Mouse (Mus musculus) forebrain, embryonic 10.5 days (tissue): ENCODE data around the gene D330045A20Rik. TPM values are rescaled to one million over a fixed set of nuclear protein-coding genes. Genes with fewer than 3 reads are reported as not detected.
A peak's percentile ranks its signal among the peaks of the same experiment; 100 is the strongest.
"Not testable (repeated sequence)": the region's sequence is repeated elsewhere in the genome, so short reads cannot be mapped to it uniquely, and the experiment has no call there.

Source experiments
- DNase-seq: peaks from one replicate; pipeline ENCODE4 v3.0.0-alpha.2; 2017; ENCODE audit warnings: low spot score; ENCODE audit errors: extremely low spot score
- H3K27ac ChIP-seq: fragments of 300-500 bp; sonication (generic); 2 replicates; pipeline ENCODE4 v1.5.1; 2016; ENCODE audit warnings: mild to moderate bottlenecking
- H3K27me3 ChIP-seq: fragments of 300-500 bp; sonication (generic); 2 replicates; pipeline ENCODE4 v1.6.1; 2016; ENCODE audit warnings: mild to moderate bottlenecking; ENCODE audit not compliant: poor library complexity, severe bottlenecking
- H3K36me3 ChIP-seq: fragments of 300-500 bp; sonication (generic); replicated peaks from 2 replicates; pipeline ENCODE4 v1.6.1; 2016; ENCODE audit warnings: mild to moderate bottlenecking, moderate library complexity
- H3K4me1 ChIP-seq: fragments of 300-500 bp; sonication (generic); 2 replicates; pipeline ENCODE4 v1.6.1; 2016
- H3K4me3 ChIP-seq: fragments of 300-500 bp; sonication (generic); 2 replicates; pipeline ENCODE4 v1.5.1; 2016; ENCODE audit warnings: mild to moderate bottlenecking, moderate library complexity
- H3K9me3 ChIP-seq: fragments of 300-500 bp; sonication (generic); 2 replicates; pipeline ENCODE4 v1.6.1; 2016; ENCODE audit warnings: mild to moderate bottlenecking, moderate library complexity
- WGBS: fragments of 180-500 bp; shearing (Covaris S2); methylation state at CpG from one replicate; pipeline ENCODE4 v1.1.7; 2016; 5-methylcytosine and 5-hydroxymethylcytosine counted together
- polyA plus RNA-seq: library from polyadenylated mRNA; unstranded; fragments of >200 nt; fragmentation: Nextera tagmentation; extraction: Ambion mirVana; gene quantifications from 2 replicates; pipeline ENCODE4 v1.2.1, GENCODE M21; 2016

Gene D330045A20Rik
- 2.7 and 3.6 TPM in 2 replicates for polyA plus RNA-seq

- H3K4me1 ChIP-seq, result no peaks in the 10 kb centered on the region
- 24% methylated on average over 28 of the region's 28 CpGs for WGBS
- H3K36me3 ChIP-seq, result no peaks in the 10 kb centered on the region
- H3K27ac ChIP-seq, result 0 out of 2 replicates have a peak within 1 kb of the TSS, but pooled peaks have one; percentile 20
- H3K4me3 ChIP-seq, result peak within 1 kb of the TSS; percentile 45
- peak; percentile 32 for DNase-seq
- peaks cover 59% of the 10 kb centered on the region for H3K27me3 ChIP-seq
- no peaks in the 10 kb centered on the region for H3K9me3 ChIP-seq
These were observed at the start of gene D330045A20Rik for GRCm38 (mm10) chrX:139480022-139480894. D330045A20Rik (plus strand) TSS chrX:139480367.

GRCm38 (mm10) chrX:139432550-139432949 lies 47.6 kb upstream of the D330045A20Rik start:
- DNase-seq, result no peak
- Histone ChIP-seq H3K4me3 (no peak overlapping the region), H3K27me3 (peaks cover 30% of the 10 kb centered on the region), H3K4me1 (no peaks in the 10 kb centered on the region), H3K36me3 (no peaks in the 10 kb centered on the region), H3K27ac (no peak overlapping the region), H3K9me3 (no peaks in the 10 kb centered on the region)
- 77% methylated on average over 2 of the region's 2 CpGs for WGBS

GRCm38 (mm10) chrX:139435202-139435601 lies 45.0 kb upstream of the D330045A20Rik start:
- Histone ChIP-seq H3K4me3 (no peak overlapping the region), H3K27me3 (peaks cover 30% of the 10 kb centered on the region), H3K9me3 (no peaks in the 10 kb centered on the region), H3K4me1 (no peaks in the 10 kb centered on the region), H3K36me3 (no peaks in the 10 kb centered on the region), H3K27ac (no peak overlapping the region)
- 82% methylated on average over 2 of the region's 2 CpGs for WGBS
- DNase-seq, result no peak

GRCm38 (mm10) chrX:139441057-139441456 lies 39.1 kb upstream of the D330045A20Rik start:
- 94% methylated on average over 22 of the region's 22 CpGs for WGBS
- not testable (repeated sequence) for H3K9me3 ChIP-seq, H3K4me3 ChIP-seq, H3K36me3 ChIP-seq, H3K27ac ChIP-seq, H3K4me1 ChIP-seq, DNase-seq
- H3K27me3 ChIP-seq, result peaks cover 19% of the 10 kb centered on the region

- H3K4me1 ChIP-seq, result no peaks in the 10 kb centered on the region
- no peak for DNase-seq
- H3K9me3 ChIP-seq, result no peaks in the 10 kb centered on the region
- no peaks in the 10 kb centered on the region for H3K36me3 ChIP-seq
- no peak overlapping the region for H3K4me3 ChIP-seq
- 78% methylated on average over 2 of the region's 2 CpGs for WGBS
- H3K27ac ChIP-seq, result no peak overlapping the region
- H3K27me3 ChIP-seq, result peaks cover 9% of the 10 kb centered on the region
These were observed 23.4 kb upstream of the D330045A20Rik start for GRCm38 (mm10) chrX:139456812-139457211.

GRCm38 (mm10) chrX:139482083-139482482 lies 1.9 kb downstream of the D330045A20Rik start:
- H3K4me3 ChIP-seq, result no peak overlapping the region
- DNase-seq, result no peak
- peaks cover 70% of the 10 kb centered on the region for H3K27me3 ChIP-seq
- H3K4me1 ChIP-seq, result no peaks in the 10 kb centered on the region
- 73% methylated on average over 7 of the region's 7 CpGs for WGBS
- no peaks in the 10 kb centered on the region for H3K36me3 ChIP-seq
- H3K27ac ChIP-seq, result no peak overlapping the region
- no peaks in the 10 kb centered on the region for H3K9me3 ChIP-seq

- no peaks in the 10 kb centered on the region for H3K9me3 ChIP-seq
- DNase-seq, result no peak
- H3K36me3 ChIP-seq, result no peaks in the 10 kb centered on the region
- WGBS, result 82% methylated on average over 1 of the region's 1 CpGs
- no peaks in the 10 kb centered on the region for H3K4me1 ChIP-seq
- no peak overlapping the region for H3K27ac ChIP-seq
- no peak overlapping the region for H3K4me3 ChIP-seq
- H3K27me3 ChIP-seq, result peaks cover 62% of the 10 kb centered on the region
These were observed 4.8 kb downstream of the D330045A20Rik start for GRCm38 (mm10) chrX:139484974-139485373.

GRCm38 (mm10) chrX:139516156-139516555 lies 36.0 kb downstream of the D330045A20Rik start:
- H3K9me3 ChIP-seq, result no peaks in the 10 kb centered on the region
- no peak for DNase-seq
- 76% methylated on average over 2 of the region's 2 CpGs for WGBS
- no peaks in the 10 kb centered on the region for H3K4me1 ChIP-seq
- no peaks in the 10 kb centered on the region for H3K36me3 ChIP-seq
- H3K27me3 ChIP-seq, result peaks cover 45% of the 10 kb centered on the region
- no peak overlapping the region for H3K27ac ChIP-seq
- no peak overlapping the region for H3K4me3 ChIP-seq

- Histone ChIP-seq H3K27me3 (peaks cover 56% of the 10 kb centered on the region), H3K9me3 (no peaks in the 10 kb centered on the region), H3K4me3 (no peak overlapping the region), H3K27ac (no peak overlapping the region), H3K36me3 (no peaks in the 10 kb centered on the region), H3K4me1 (no peaks in the 10 kb centered on the region)
- no peak for DNase-seq
- 89% methylated on average over 2 of the region's 2 CpGs for WGBS
These were observed 39.1 kb downstream of the D330045A20Rik start for GRCm38 (mm10) chrX:139519251-139519650.

- Histone ChIP-seq H3K27me3 (peaks cover 61% of the 10 kb centered on the region), H3K4me3 (no peak overlapping the region), H3K36me3 (no peaks in the 10 kb centered on the region), H3K27ac (no peak overlapping the region), H3K4me1 (no peaks in the 10 kb centered on the region), H3K9me3 (no peaks in the 10 kb centered on the region)
- no peak for DNase-seq
- 78% methylated on average over 5 of the region's 5 CpGs for WGBS
These were observed 44.3 kb downstream of the D330045A20Rik start for GRCm38 (mm10) chrX:139524303-139525091.

- Histone ChIP-seq H3K4me3 (no peak overlapping the region), H3K27me3 (peaks cover 73% of the 10 kb centered on the region), H3K36me3 (no peaks in the 10 kb centered on the region), H3K9me3 (no peaks in the 10 kb centered on the region), H3K4me1 (no peaks in the 10 kb centered on the region), H3K27ac (no peak overlapping the region)
- WGBS, result 87% methylated on average over 2 of the region's 2 CpGs
- DNase-seq, result no peak
These were observed 45.6 kb downstream of the D330045A20Rik start for GRCm38 (mm10) chrX:139525724-139526123.

- H3K27me3 ChIP-seq, result peaks cover 73% of the 10 kb centered on the region
- no peak overlapping the region for H3K27ac ChIP-seq
- H3K4me3 ChIP-seq, result no peak overlapping the region
- 91% methylated on average over 4 of the region's 4 CpGs for WGBS
- no peaks in the 10 kb centered on the region for H3K4me1 ChIP-seq
- H3K36me3 ChIP-seq, result no peaks in the 10 kb centered on the region
- no peaks in the 10 kb centered on the region for H3K9me3 ChIP-seq
- no peak for DNase-seq
These were observed 46.8 kb downstream of the D330045A20Rik start for GRCm38 (mm10) chrX:139526984-139527383.

GRCm38 (mm10) chrX:139529678-139530077 lies 49.5 kb downstream of the D330045A20Rik start:
- DNase-seq, result no peak
- H3K9me3 ChIP-seq, result no peaks in the 10 kb centered on the region
- no peak overlapping the region for H3K4me3 ChIP-seq
- H3K36me3 ChIP-seq, result no peaks in the 10 kb centered on the region
- H3K27ac ChIP-seq, result no peak overlapping the region
- H3K4me1 ChIP-seq, result no peaks in the 10 kb centered on the region
- H3K27me3 ChIP-seq, result peaks cover 81% of the 10 kb centered on the region
